Comparison of ENCODE assay signal across 9 mouse cellular contexts in the genomic region with DNA sequence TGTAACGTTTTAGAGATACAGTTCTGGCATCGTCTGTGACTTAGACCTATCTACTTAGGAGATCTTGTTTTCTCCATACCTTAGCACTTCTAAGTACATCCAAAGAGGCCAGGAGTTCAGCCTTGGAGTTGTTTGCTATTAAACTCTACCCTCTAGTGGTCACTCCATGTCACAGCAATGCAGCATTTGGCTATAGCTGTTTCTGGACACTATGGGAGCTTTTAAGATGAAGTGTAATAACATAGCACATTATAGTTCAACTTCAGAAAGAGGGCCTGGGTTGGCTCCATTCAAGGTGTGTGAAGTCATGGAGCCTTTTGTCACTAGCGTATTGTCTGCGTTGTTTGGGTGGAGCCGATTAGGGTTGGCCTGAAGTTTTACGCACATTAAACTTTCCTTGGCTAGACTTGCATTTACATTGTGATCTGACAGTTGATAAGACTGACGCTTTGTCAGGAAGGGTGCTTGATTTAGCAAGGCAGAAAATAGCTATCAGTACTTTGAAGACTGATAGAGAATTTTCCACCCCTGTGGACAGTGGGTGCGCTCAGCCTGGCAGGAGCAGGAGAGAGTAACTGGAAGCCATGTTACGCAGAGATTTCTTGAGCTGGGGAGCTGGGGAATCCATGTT.
A peak's percentile ranks its signal among the peaks of the same experiment; 100 is the strongest.
DNase-seq lines count a peak whose midpoint lies in the region; ATAC-seq and TF ChIP-seq lines count a peak whose summit lies in the region.
"Had no signal": no experiment of that assay in that cellular context is flagged by ENCODE, and none has a peak within 500 bp of the region (broad histone marks: within the 10 kb centered on the region; RNA-seq: fewer than 3 reads in every experiment).

No protein-coding gene starts in this region.

- peaks cover 14% of the 10 kb centered on the region for H3K4me1 ChIP-seq in limb, embryonic 11.5 days (ENCODE audit: control insufficient read depth, insufficient read depth, low read length)
- H3K4me1 ChIP-seq in limb, embryonic 10.5 days: peaks cover 26% of the 10 kb centered on the region
- peaks cover 2% of the 10 kb centered on the region; the same call in 1 of the 2 replicates for H3K4me1 ChIP-seq in liver, adult 2 months (ENCODE audit: control insufficient read depth, insufficient read depth, low read length)

- no peak overlapping the region for H3K9ac ChIP-seq in limb, embryonic 11.5 days (ENCODE audit: low read length)
- H3K9ac ChIP-seq in liver, adult 2 months (ENCODE audit: low read depth, low read length): no peak overlapping the region

- H3K27ac ChIP-seq in limb, embryonic 11.5 days (replicated peaks; ENCODE audit: low read depth, low read length): no peak overlapping the region
- no peak overlapping the region for H3K27ac ChIP-seq in limb, embryonic 10.5 days
- H3K27ac ChIP-seq in liver, adult 2 months (replicated peaks; ENCODE audit: insufficient read depth, low read depth, low read length): no peak overlapping the region

- no peak overlapping the region for H3K4me3 ChIP-seq in limb, embryonic 11.5 days (ENCODE audit: low read depth, low read length)
- no peak overlapping the region for H3K4me3 ChIP-seq in limb, embryonic 10.5 days
- H3K4me3 ChIP-seq in liver, adult 2 months (ENCODE audit: insufficient read depth, low read depth, low read length): no peak overlapping the region
- H3K4me3 ChIP-seq: myocyte had no signal

- peak; percentile 49 for TF ChIP-seq CTCF in liver, adult 2 months (IDR thresholded peaks at IDR 0.05; ENCODE audit: low read depth, low read length)

- H3K9me3 ChIP-seq in limb, embryonic 11.5 days (ENCODE audit: control insufficient read depth, low read length): no peaks in the 10 kb centered on the region
- H3K9me3 ChIP-seq in limb, embryonic 10.5 days (replicated peaks): no peaks in the 10 kb centered on the region

- DNase-seq in adrenal gland, adult 2 months: peak; percentile 44
- no peak for DNase-seq in adrenal gland, adult 18-20 months (ENCODE audit: low spot score in 2 of 2)
- DNase-seq in limb, embryonic 11.5 days (ENCODE audit: low spot score): peak; percentile 72
- DNase-seq in limb, embryonic 10.5 days (ENCODE audit: low spot score): no peak
- peak; percentile 34 for DNase-seq in c-Kit-positive CD71-negative TER-119-negative erythroid progenitor cells, embryonic 14.5 days (ENCODE audit: low read depth)
- DNase-seq in forelimb bud, embryonic 11.5 days (ENCODE audit: low read depth, low spot score): peak; percentile 72
- peak; percentile 67 for DNase-seq in liver, adult 2 months (ENCODE audit: extremely low read depth, low read depth, low spot score)
- DNase-seq in retina, postnatal 1 day: peak; percentile 80

- ATAC-seq in limb, embryonic 11.5 days (ENCODE audit: insufficient number of reproducible peaks, low FRiP score, low TSS enrichment, low read depth): no peak

- TF ChIP-seq POLR2A in liver, adult 2 months (IDR thresholded peaks at IDR 0.05; ENCODE audit: extremely low read depth, insufficient read depth, low read length): no peak

- no peaks in the 10 kb centered on the region for H3K27me3 ChIP-seq in limb, embryonic 11.5 days (ENCODE audit: control insufficient read depth, insufficient read depth, low read length)
- no peaks in the 10 kb centered on the region for H3K27me3 ChIP-seq in limb, embryonic 10.5 days (ENCODE audit: low read depth, poor library complexity, severe bottlenecking)
- H3K27me3 ChIP-seq in liver, adult 2 months (ENCODE audit: control insufficient read depth, insufficient read depth, low read length): no peaks in the 10 kb centered on the region

- peaks cover 3% of the 10 kb centered on the region; the same call in 1 of the 2 replicates for H3K79me2 ChIP-seq in liver, adult 2 months (ENCODE audit: control insufficient read depth, insufficient read depth, low read length)

- H3K4me2 ChIP-seq in limb, embryonic 11.5 days (ENCODE audit: low read depth, severe bottlenecking): no peak overlapping the region

- no peaks in the 10 kb centered on the region for H3K36me3 ChIP-seq in limb, embryonic 11.5 days (ENCODE audit: control insufficient read depth, insufficient read depth, low read length)
- H3K36me3 ChIP-seq in limb, embryonic 10.5 days: no peaks in the 10 kb centered on the region
- H3K36me3 ChIP-seq in liver, adult 2 months (ENCODE audit: control insufficient read depth, insufficient read depth, low read length): no peaks in the 10 kb centered on the region

- 58% methylated on average over 9 of the region's 9 CpGs for WGBS in limb, embryonic 11.5 days
- WGBS in limb, embryonic 10.5 days: 55% methylated on average over 9 of the region's 9 CpGs
- WGBS in liver, adult 2 months: 35% methylated on average over 9 of the region's 9 CpGs

Comparison
In these comparisons a context has a peak if more than half of its experiments do, and no peak if none do; other contexts are left out.
1. DNase-seq: peak in adrenal gland, adult 2 months (single experiment), limb, embryonic 11.5 days (single experiment), c-Kit-positive CD71-negative TER-119-negative erythroid progenitor cells, embryonic 14.5 days (single experiment), forelimb bud, embryonic 11.5 days (single experiment), liver, adult 2 months (single experiment) and retina, postnatal 1 day (single experiment); none in adrenal gland, adult 18-20 months (0 of 2) and limb, embryonic 10.5 days (single experiment).